Mouse (Mus musculus) frontal cortex, postnatal 10 days (tissue): Measurements from ENCODE around the gene 2210016F16Rik.
"Not testable (repeated sequence)": the region's sequence is repeated elsewhere in the genome, so short reads cannot be mapped to it uniquely, and the experiment has no call there.

ENCODE experiments used
- DNase-seq, 2 experiments: peaks; one replicate each; pipeline ENCODE4 v3.0.0; 2022; ENCODE audit warnings: low spot score in 2 of 2, mixed read lengths in 1 of 2

Gene 2210016F16Rik

DNA sequence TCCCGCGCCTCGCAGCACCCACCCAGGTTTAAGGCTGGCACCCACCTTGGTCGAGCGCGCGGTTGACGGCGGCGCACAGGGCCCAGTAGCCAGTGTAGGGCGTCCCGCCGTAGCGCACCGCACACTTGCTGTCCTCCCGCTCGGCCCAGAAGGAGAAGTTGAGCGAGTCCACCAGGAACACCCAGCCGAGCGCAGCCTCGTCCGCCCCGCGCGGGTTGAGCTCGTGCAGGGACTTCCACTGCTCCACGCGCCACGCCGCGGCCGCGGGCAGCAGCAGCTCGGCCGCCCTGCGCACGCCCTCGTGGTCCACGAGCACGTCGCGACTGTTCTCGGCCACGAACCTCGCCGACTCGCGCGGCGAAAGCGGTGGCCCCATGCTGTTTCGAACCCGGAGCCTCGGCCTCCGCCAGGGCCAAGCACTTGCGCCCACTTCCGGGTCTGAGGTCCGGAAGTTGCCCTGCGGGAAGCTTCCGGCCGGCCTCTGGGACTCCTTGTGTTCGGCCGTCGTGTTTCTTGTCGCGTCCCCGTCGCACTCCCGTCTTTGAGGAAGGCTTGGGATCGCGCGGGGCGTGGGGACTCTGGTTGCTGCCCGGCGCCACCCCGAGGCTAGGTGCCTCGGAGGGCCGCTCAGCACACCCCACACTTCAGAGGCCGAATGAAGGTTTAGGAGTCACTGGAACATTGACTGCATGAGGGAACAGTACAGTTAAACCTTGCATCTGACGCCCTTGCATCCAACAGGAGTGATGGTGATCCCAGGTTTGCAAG, at the start of gene 2210016F16Rik:
Gene 2210016F16Rik (minus strand): TSS at position 447 of the 768 bp plus-strand sequence.
- DNase-seq: peak in 1 of 2 experiments; percentile 43

DNA sequence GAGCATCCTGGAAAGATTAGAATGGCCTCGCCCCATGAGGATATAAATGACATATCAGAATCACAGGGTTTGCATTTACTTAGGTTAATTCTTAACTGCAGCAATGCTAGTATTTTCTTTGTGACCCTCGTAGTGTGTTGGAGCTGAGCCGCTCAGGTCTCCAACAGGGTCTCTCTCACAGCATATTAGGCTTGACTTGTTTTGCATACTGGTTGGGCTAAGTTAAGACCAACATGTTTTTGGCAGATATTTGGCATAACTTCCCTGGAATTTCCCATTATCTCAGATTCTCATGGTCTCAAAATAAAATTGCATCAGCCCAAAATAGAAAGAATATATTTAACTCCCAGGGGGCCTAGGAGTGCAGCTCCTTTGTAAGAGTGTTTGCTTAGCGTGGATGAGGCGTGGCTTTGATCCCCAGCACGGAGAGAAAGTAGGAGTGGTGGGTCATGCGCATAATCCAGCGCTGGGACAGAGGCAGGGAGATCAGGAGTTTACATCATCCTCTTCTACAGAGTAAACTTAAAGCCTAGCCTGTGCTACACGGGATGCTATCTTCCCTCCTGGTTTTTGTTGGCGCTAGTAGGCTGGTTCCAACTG, 38.1 kb upstream of the 2210016F16Rik start:
- DNase-seq: no peak

DNA sequence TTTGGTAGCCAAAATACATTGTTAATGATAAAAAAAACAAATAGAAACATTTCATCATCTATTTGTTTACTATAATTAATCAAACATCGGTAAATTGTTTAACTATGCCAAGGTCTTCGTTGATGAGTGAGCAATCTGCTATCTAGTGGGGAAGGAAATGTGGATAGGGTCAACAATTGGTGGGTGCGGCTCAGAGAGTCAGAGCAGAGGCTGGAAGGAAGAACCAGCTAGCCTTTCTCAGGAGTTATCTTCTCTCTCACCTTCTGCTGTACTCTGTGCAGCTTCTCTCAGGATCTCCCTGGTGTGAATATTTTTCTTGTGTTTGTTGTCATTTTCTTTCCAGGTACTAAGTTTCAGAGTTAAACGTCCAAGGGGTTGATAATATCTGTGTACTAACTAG, 37.2 kb upstream of the 2210016F16Rik start:
- DNase-seq: no peak

DNA sequence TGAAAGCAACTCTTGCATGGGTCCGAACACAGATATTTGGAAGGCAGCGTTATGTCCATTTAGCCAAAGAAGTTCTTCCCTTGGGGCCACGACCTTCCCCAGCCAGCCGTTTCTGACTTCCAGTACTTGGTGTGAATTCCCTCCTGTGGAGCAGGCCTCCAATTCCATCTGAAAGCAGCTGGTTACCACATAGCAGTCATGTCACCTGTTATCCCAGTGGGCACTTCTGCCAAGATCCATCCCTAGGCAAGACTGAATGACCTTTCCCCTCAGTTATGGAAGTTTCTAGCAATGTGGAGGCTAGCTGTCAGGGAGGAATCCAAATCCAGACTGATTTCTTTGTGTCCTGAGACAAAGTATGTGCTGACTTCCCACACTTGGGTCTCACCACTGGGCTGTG, 36.0 kb upstream of the 2210016F16Rik start:
- no peak for DNase-seq

DNA sequence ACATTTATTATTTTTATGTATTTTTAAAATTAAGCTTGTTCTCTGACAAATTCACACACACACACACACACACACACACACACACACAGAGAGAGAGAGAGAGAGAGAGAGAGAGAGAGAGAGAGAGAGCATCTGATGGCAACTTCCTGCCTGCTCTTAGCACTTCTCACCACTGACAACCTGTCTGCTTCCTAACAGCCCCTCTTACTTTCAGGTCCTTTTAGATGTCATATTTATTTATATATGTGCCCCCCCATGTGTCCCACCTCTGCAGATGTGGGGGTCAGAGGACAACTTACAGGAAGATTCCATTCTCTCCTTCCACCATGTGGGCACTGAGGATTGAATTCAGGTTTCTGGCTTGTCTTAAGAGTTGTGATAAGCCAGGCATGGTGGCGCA, 34.2 kb upstream of the 2210016F16Rik start:
- DNase-seq: no peak

DNA sequence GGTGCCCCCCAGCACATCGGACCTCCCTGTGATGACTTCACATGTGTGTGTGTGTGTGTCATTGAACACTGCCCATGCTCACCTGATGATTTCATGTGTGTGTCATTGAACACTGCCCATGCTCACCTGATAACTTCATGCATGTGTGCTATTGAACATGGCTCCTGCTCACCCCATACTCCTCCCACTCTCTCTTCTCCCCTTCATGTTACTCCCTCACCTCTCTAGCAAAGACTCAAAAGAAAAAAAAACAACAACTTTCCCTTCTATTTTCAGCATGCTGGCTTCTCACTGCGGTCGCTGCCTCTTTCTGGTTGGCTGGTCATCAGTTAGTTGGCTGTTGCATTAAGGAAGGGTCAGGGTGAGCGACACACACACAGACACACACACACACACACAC, 33.6 kb upstream of the 2210016F16Rik start:
- no peak for DNase-seq

DNA sequence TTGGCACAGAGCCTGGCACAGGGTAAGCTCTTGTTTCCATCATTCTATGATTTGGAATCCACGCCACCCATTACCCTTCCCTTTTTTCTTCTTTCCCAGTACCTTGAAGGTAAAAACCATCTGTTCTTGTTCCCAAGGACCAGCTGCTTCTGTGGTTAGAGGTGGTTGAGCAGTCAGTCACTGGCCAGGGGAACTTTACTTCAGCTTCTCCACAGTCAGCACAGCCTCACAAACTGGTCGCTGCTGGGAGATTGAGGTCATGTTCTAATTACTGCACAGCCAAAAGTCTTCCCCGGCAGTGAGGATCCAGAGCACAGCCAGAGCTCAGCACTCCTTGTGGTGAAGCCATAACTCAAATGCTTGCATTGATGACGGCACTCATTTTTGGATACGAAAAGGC, 30.8 kb upstream of the 2210016F16Rik start:
- no peak for DNase-seq

DNA sequence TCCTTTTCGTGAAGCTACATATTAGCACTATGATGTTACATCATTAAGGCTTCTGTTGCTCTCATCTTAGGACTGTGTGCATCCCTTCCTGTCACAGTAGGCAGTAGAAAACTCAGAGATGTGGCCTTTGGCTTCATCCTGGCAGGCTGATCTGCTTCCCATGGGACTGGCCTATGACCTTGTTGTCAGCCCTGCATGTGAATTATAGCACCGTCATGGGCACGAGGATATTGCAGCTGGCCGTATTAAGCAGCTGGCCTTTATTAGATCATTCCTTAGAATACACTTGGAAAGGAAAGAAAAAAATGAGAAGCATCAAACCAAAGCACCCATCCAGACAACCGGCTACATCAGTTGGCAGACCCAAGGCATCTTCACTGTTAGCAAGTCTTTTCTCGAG, 30.3 kb upstream of the 2210016F16Rik start:
- DNase-seq: no peak

DNA sequence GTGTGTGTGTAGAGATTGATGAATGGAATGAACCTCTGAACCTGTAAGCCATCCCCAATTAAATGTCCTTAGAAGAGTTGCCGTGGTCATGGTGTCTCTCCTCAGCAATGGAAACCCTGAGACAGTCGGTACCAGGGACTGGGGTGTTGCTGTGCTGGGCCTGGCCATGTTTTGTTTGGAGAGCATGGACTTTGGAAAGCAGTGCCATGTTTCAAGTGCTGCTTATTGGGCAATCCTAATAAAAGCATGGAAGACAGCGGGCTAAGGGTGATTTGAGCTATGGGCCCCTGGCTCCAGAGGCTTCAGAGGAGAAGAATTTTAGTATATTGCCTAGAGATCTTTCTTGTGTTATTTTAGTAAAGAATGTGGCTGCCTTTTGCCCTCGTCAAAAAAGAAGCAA, 26.0 kb upstream of the 2210016F16Rik start:
- no peak for DNase-seq

DNA sequence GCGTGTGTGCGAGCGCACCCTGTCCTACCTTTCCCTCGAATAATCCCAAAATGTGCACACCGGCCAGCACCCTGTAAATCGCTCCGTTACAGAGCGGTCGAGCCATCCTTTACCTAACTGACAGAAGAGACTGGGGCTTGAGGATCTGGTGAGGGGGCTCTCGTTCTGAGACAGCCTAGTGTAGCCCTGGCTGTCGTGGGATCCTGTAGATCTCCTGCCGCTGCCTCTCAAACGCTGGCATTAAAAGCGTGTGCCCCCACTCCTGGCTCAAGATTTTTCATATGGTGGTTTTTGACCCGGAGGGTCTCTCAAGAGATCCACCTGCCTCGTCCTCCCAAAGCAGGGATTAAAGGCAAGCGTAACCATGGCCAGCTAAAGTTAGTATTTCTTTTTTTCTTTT, 18.2 kb upstream of the 2210016F16Rik start, which contains the start of gene Hnrnpk:
Gene Hnrnpk (minus strand): TSS at position 101 of the 400 bp plus-strand sequence.
- DNase-seq: not testable (repeated sequence)

DNA sequence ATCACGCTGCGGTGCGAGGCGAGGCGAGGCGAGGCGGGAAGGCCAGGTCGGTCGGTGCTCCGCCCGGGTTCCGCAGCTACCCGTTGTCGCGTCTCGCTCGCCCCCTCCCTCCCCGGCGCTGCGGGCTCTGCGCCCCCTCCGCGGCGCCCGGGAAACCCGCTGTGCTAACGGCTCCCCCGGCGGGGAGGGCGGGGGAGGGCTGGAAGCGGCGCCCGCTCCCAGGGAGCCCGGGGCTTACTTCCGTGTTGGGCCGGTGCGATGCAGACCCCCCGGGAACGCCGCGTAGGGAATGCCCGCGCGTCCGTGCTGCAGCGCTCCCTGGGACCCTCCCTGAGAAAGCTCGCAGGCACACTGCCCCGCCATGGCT, 17.7 kb upstream of the 2210016F16Rik start:
- DNase-seq: no peak

DNA sequence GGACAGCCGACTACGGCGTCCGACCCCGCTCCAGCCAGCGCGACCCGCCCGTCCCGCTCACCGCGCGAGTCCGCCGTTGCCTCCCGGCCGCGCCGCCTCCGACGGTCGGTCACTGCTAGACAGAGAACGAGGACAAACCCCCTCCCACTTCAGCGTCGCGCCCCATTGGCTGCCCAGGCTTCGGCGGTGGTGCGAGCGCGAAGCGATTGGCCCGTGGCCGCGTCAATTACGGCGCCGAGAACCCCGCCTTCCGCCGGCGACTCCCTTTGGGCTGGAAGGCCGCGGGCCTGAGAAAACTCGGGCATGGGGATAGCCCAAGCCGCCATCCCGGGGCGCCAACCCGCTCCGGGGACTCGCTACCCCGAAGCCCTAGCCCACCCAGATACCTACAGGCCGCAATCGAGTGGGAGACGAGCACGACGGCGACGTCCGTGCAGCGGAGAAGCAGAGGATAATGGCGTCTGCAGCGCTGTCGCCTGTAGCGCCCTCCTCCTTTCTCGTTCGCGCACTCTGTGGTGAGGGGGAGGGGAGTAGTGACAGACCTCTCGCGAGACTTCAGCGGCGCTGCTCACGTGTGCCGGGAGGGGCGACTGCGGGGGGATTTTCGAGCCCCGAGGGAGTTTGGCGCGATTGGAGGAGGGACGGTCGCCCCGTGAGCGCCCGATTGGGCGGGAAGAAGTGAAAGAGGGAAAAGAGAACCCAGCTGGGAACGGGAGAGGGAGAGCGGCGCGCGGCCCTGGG, 17.1 kb upstream of the 2210016F16Rik start, which contains the start of gene Rmi1:
Gene Rmi1 (plus strand): TSS at position 246 of the 741 bp plus-strand sequence.
- peak; percentile 93 to 97 for DNase-seq

DNA sequence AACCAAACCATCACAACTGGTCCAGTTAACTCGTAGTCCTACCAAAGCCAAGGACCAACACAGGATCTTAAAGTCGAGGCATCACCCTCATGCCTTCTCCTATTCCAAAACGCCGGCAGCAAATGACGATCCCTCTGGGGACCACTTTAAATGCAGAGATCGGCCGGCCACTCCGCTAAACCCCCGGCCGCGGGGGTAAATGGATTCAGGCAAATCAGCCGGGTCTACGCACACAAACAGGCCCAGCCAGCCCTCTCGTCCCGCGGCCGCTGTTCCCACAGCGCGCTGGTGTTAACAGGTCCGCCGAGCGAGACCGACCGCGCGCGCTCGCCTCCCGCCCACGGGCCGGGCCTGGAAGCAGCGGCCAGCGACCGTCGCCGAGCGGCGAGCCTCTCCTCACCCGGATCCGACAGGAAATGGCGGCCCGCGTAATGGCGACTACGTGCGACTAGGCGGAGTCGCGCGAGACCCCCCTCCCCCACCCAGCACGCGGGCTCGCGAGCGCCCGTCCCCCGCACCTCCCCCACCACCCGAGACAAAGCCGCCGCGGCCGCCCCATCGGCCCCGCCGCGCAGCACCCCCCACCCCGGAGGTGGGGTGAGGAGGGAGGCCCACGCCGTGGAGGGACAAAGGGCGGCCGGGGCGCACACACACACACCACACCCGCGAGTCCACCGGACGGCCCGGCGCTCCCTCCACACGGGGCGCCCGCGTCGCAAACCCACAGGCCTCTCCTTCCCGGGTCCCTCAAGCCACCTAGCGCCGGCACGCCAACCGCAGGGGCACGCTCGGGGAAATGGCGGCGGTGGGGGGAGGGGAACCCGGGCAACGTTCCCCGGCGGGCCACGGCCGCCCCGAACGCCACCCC, 16.3 kb upstream of the 2210016F16Rik start:
- DNase-seq: peak; percentile 65 to 78

DNA sequence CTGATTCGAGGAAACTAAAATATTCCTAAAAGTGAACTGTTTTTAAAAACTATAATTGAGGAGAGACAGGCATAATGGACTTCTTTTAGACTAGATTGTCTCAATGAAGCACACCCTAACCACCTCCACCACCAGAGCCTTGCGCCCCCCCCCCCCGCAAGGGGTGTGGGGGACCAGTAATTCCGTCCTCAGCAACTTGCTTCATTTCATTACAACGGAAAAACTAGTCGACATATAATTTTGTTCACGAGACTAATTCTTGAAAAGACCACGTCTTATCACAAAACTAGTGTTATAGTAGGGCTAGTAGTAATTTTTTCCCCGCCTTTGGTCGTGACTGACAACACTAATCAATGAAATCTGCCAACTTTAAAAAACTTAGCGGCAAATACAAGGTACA, 15.6 kb upstream of the 2210016F16Rik start:
- no peak for DNase-seq

DNA sequence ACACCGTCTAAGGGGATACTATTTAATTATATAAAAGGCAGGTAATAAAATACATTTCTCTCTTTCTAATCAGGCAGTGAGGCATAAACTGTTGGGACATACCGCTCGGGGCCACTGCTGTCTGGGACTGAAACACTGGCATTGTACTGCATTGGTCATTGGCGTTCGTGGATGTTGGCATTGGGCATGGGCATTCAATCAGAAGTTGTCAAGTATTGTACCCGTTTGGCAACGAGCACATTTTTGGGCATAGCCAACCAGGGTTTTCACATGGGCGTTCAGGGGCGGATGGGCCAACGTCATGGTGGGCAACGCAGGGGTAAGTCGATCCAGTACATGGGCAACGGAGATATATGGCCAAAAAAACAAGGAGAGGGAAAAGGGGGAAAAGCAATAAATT, 12.6 kb upstream of the 2210016F16Rik start:
- DNase-seq: no peak

DNA sequence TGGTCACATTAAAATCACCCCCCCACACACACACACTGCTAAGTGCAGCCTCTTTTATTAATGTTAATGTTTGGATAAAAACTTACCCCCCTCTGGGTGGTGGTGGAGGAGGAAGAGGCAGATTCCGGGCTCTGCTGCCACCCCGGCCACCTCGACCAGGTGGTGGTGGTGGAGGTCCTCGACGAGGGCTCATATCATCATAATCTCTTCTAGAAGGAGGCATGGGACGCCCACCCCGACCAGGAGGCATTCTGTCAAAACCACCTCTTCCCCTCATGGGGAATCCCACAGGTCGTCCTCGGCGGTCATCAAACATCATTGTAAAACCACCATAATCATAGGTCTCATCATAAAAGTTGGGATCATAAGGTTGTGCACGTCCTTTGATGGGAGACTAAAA, 9.4 kb upstream of the 2210016F16Rik start:
- DNase-seq: not testable (repeated sequence)

DNA sequence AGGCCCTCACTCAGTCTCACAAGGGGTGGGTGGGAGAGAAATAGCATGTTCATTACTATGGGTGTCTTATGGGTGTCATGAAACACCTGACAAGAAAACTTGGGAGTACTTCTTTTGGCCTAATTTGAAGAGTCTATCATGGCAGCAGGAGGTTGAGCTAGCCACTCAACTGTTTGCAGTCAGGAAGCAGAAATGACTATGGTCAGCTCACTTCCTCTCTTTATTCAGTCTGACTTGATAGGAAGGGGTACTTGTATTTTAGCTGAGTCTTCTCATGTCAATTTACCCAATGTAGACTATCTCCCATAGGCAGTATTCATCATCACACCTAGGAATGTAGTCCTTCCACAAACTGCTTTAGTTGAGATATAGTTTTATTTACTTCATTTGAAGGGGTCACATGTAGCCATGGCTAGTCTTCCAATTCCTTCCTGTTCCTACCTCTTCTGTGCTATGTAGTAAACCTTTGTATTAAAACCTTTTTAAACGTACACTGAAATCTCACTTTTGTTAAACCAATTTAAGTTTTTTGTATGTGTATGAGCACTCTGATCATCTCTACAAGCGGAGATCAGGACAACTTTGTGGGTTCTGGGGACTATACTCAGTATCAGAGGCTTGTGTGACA, 4.4 kb upstream of the 2210016F16Rik start:
- no peak for DNase-seq

DNA sequence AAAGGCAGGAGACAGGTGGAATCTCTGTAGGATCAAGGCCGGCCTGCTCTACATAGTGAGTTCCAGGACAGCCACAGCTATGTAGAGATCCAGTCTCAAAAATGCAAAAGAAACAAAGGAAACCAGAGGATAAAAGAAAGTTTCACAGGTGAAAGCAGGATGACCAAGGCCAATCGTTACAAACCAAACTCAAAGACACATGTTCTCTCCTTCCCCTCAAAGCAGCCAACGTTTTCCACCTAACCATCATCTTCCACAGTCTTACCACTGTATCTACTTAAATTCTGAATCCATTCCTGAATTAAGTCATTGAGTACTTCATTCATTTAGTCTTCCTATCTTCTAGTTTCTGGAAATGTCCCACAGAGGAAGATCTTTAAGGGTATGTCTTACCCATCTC, 3.4 kb upstream of the 2210016F16Rik start:
- DNase-seq: no peak

DNA sequence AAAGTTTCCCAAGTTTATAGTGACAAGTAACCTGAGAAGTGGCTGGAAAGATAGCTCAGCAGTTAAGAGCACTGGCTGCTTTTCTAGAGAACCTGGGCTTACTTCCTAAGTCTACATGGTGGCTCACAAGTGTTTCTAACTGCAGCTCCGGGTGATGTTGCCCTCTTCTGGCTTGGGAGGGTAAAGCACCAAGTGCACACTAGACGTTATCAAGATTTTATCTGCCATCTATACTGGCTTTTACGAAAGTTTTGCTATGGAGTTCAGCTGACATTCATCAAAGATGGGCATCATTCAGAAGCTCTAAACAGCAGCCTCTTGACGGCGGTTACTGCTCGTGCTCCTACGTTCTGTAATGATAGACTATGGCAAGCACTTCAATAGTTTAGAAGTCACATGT, 2.9 kb upstream of the 2210016F16Rik start:
- peak; percentile 52 to 68 for DNase-seq

DNA sequence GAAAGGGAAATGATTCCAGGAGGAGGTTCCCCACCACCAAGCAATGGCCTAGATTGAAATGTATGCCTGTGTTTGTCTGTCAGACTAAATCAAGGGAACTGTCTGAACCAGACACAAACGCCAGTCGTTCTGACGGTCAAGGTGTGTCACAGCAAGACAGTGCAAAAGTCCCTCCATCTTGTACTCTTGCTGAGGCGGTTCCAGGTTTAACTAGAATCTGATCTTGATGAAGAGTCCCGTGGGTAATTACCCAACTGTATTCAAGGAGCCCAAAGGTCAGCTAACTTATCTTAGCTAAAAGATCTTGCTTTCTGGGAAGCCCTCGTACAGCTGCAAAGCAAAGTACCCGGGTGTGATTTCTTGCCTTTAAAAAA, 509 bp upstream of the 2210016F16Rik start:
- no peak for DNase-seq

DNA sequence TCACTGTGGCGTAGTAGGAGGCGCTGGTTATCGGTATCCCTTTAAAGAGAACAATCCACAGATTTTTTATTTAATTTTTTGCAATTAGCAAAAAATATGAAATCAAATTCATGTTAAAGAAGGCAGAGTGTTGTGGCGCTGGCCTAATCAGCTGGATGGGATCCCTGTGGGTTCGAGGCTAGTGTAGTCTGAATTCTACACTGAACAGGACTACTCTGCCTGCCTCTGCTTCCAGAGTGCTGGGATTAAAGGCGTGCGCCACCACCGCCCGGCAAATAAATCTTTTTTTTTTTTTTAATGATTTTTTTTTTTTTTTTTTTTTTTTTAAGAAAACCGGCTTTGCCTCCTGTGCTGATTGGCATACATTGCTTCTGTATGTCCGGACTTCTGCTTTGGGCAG, 654 bp downstream of the 2210016F16Rik start:
- DNase-seq: no peak
